Mouse (Mus musculus): ENCODE data around the gene Slc7a3. TPM values are rescaled to one million over a fixed set of nuclear protein-coding genes. Genes with fewer than 3 reads are reported as not detected.
"Not testable (repeated sequence)": the region's sequence is repeated elsewhere in the genome, so short reads cannot be mapped to it uniquely, and the experiment has no call there.

The Slc7a3 gene
- polyA plus RNA-seq, 2 experiments = 0.23 to 0.96 TPM

GRCm38 (mm10) chrX:101126474-101126955 lies 40.7 kb upstream of the Slc7a3 start:
- H3K4me3 ChIP-seq (ENCODE audit: insufficient read depth in 1 of 2, low read depth in 2 of 2, low read length in 2 of 2) = no peak overlapping the region
- no peaks in the 10 kb centered on the region for H3K9me3 ChIP-seq (ENCODE audit: control insufficient read depth, low read length)
- H3K27ac ChIP-seq = no peak overlapping the region
- H3K4me2 ChIP-seq (ENCODE audit: low read depth) = no peak overlapping the region
- TF ChIP-seq CTCF (IDR thresholded peaks at IDR 0.05; ENCODE audit: low read depth) (no peak), EP300 (IDR thresholded peaks at IDR 0.05; ENCODE audit: low read depth) (no peak)
- DNase-seq (ENCODE audit: low read depth in 3 of 3, low spot score in 3 of 3) (no peak), ATAC-seq (ENCODE audit: insufficient read depth) (no peak)
- H3K36me3 ChIP-seq (replicated peaks; ENCODE audit: control insufficient read depth, insufficient read depth, low read depth) = no peaks in the 10 kb centered on the region
- 41% methylated on average over 7 of the region's 7 CpGs for WGBS (ENCODE audit: insufficient replicate concordance)
- no peaks in the 10 kb centered on the region for H3K27me3 ChIP-seq (ENCODE audit: control insufficient read depth, insufficient read depth, low read length)
- no peaks in the 10 kb centered on the region for H3K4me1 ChIP-seq (replicated peaks; ENCODE audit: control insufficient read depth in 2 of 2, insufficient read depth in 2 of 2, low read length in 1 of 2)
- H3K9ac ChIP-seq (replicated peaks) = no peak overlapping the region

- no peak overlapping the region for H3K4me3 ChIP-seq (ENCODE audit: insufficient read depth in 1 of 2, low read depth in 2 of 2, low read length in 2 of 2)
- H3K9ac ChIP-seq (replicated peaks) = no peak overlapping the region
- no peaks in the 10 kb centered on the region for H3K36me3 ChIP-seq (replicated peaks; ENCODE audit: control insufficient read depth, insufficient read depth, low read depth)
- H3K9me3 ChIP-seq (ENCODE audit: control insufficient read depth, low read length) = no peaks in the 10 kb centered on the region
- TF ChIP-seq CTCF (IDR thresholded peaks at IDR 0.05; ENCODE audit: low read depth) = no peak
- no peak for TF ChIP-seq EP300 (IDR thresholded peaks at IDR 0.05; ENCODE audit: low read depth)
- H3K27ac ChIP-seq = no peak overlapping the region
- ATAC-seq (ENCODE audit: insufficient read depth) (no peak), DNase-seq (ENCODE audit: low read depth in 3 of 3, low spot score in 3 of 3) (no peak)
- no peaks in the 10 kb centered on the region for H3K27me3 ChIP-seq (ENCODE audit: control insufficient read depth, insufficient read depth, low read length)
- H3K4me1 ChIP-seq (replicated peaks; ENCODE audit: control insufficient read depth in 2 of 2, insufficient read depth in 2 of 2, low read length in 1 of 2) = no peaks in the 10 kb centered on the region
- no peak overlapping the region for H3K4me2 ChIP-seq (ENCODE audit: low read depth)
- WGBS (ENCODE audit: insufficient replicate concordance) = 54% methylated on average over 1 of the region's 1 CpGs
These were observed 34.7 kb upstream of the Slc7a3 start for GRCm38 (mm10) chrX:101120546-101120945.

GRCm38 (mm10) chrX:101085211-101085610 lies 609 bp downstream of the Slc7a3 start:
- not testable (repeated sequence) for ATAC-seq (ENCODE audit: insufficient read depth); H3K36me3 ChIP-seq (replicated peaks; ENCODE audit: control insufficient read depth, insufficient read depth, low read depth); H3K4me3 ChIP-seq (ENCODE audit: insufficient read depth in 1 of 2, low read depth in 2 of 2, low read length in 2 of 2); H3K27me3 ChIP-seq (ENCODE audit: control insufficient read depth, insufficient read depth, low read length); H3K4me1 ChIP-seq (replicated peaks; ENCODE audit: control insufficient read depth in 2 of 2, insufficient read depth in 2 of 2, low read length in 1 of 2); H3K27ac ChIP-seq; H3K9me3 ChIP-seq (ENCODE audit: control insufficient read depth, low read length); H3K9ac ChIP-seq (replicated peaks); DNase-seq (ENCODE audit: low read depth in 3 of 3, low spot score in 3 of 3)
- 16% methylated on average over 7 of the region's 9 CpGs for WGBS (ENCODE audit: insufficient replicate concordance)
- H3K4me2 ChIP-seq (ENCODE audit: low read depth) = peak overlapping the region; percentile 36

GRCm38 (mm10) chrX:101084192-101084591 lies 1.6 kb downstream of the Slc7a3 start:
- no peaks in the 10 kb centered on the region for H3K36me3 ChIP-seq (replicated peaks; ENCODE audit: control insufficient read depth, insufficient read depth, low read depth)
- H3K9me3 ChIP-seq (ENCODE audit: control insufficient read depth, low read length) = no peaks in the 10 kb centered on the region
- ATAC-seq (ENCODE audit: insufficient read depth) = no peak
- no peaks in the 10 kb centered on the region; the same call in 1 of the 2 replicates for H3K27me3 ChIP-seq (ENCODE audit: control insufficient read depth, insufficient read depth, low read length)
- no peak overlapping the region for H3K9ac ChIP-seq (replicated peaks)
- no peak overlapping the region for H3K27ac ChIP-seq
- H3K4me2 ChIP-seq (ENCODE audit: low read depth) = no peak overlapping the region
- H3K4me1 ChIP-seq (replicated peaks; ENCODE audit: control insufficient read depth in 2 of 2, insufficient read depth in 2 of 2, low read length in 1 of 2) = no peaks in the 10 kb centered on the region
- H3K4me3 ChIP-seq (ENCODE audit: insufficient read depth in 1 of 2, low read depth in 2 of 2, low read length in 2 of 2) = no peak overlapping the region
- TF ChIP-seq CTCF (IDR thresholded peaks at IDR 0.05; ENCODE audit: low read depth) (no peak), EP300 (IDR thresholded peaks at IDR 0.05; ENCODE audit: low read depth) (no peak)
- no peak for DNase-seq (ENCODE audit: low read depth in 3 of 3, low spot score in 3 of 3)
- 62% methylated on average over 2 of the region's 2 CpGs for WGBS (ENCODE audit: insufficient replicate concordance)

DNA sequence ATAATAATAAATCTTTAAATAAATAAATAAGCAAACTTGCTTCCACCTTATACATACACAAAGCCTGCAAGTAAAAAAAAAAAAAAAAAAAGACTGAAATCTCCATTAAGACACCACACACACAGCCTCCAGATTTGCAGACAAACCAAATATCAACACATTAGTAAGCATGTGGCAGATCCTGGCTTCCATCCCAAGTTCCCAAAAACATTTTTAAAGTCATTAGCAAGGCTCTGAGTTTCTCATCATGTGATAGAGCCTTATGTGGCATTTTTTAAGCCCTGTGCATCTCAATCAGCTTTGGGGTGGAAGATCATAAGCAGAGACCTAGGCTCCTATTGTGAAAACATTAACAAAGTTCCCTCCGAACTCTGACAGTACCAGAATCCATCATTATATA lies 20.6 kb downstream of the Slc7a3 start:
- H3K27ac ChIP-seq = no peak overlapping the region
- H3K9me3 ChIP-seq (ENCODE audit: control insufficient read depth, low read length) = no peaks in the 10 kb centered on the region
- no peaks in the 10 kb centered on the region for H3K27me3 ChIP-seq (ENCODE audit: control insufficient read depth, insufficient read depth, low read length)
- H3K36me3 ChIP-seq (replicated peaks; ENCODE audit: control insufficient read depth, insufficient read depth, low read depth) = no peaks in the 10 kb centered on the region
- no peak overlapping the region for H3K9ac ChIP-seq (replicated peaks)
- TF ChIP-seq EP300 (IDR thresholded peaks at IDR 0.05; ENCODE audit: low read depth) (no peak), CTCF (IDR thresholded peaks at IDR 0.05; ENCODE audit: low read depth) (no peak)
- WGBS (ENCODE audit: insufficient replicate concordance) = 45% methylated on average over 1 of the region's 1 CpGs
- no peak for ATAC-seq (ENCODE audit: insufficient read depth)
- no peak for DNase-seq (ENCODE audit: low read depth in 3 of 3, low spot score in 3 of 3)
- no peak overlapping the region for H3K4me2 ChIP-seq (ENCODE audit: low read depth)
- no peak overlapping the region for H3K4me3 ChIP-seq (ENCODE audit: insufficient read depth in 1 of 2, low read depth in 2 of 2, low read length in 2 of 2)
- H3K4me1 ChIP-seq (replicated peaks; ENCODE audit: control insufficient read depth in 2 of 2, insufficient read depth in 2 of 2, low read length in 1 of 2) = no peaks in the 10 kb centered on the region
